Mouse (Mus musculus) intestine, postnatal 0 days (tissue): Measurements from ENCODE around the gene Ick. TPM values are rescaled to one million over a fixed set of nuclear protein-coding genes. Genes with fewer than 3 reads are reported as not detected.

Source experiments
- ATAC-seq: fragments of 200-750 bp; cut with Nextera tagmentation; 2 replicates; pipeline ENCODE4 v1.8.0; 2017; ENCODE audit warnings: mild to moderate bottlenecking, moderate TSS enrichment, moderate library complexity
- H3K27ac ChIP-seq: fragments of 300-500 bp; sonication (generic); 2 replicates; pipeline ENCODE4 v1.5.1; 2014; ENCODE audit warnings: mild to moderate bottlenecking, low read depth, low read length, moderate library complexity
- H3K27me3 ChIP-seq: fragments of 300-500 bp; sonication (generic); replicated peaks from 2 replicates; pipeline ENCODE4 v1.6.1; 2014; ENCODE audit warnings: low read length, mixed read lengths; ENCODE audit not compliant: control insufficient read depth, insufficient read depth
- H3K36me3 ChIP-seq: fragments of 300-500 bp; sonication (generic); 2 replicates; pipeline ENCODE4 v1.6.1; 2014; ENCODE audit warnings: mild to moderate bottlenecking, moderate library complexity; ENCODE audit not compliant: control insufficient read depth, insufficient read depth
- H3K4me1 ChIP-seq: fragments of 300-500 bp; sonication (generic); replicated peaks from 2 replicates; pipeline ENCODE4 v1.6.1; 2014; ENCODE audit warnings: antibody characterized with exemption, low read length, mixed read lengths; ENCODE audit not compliant: control insufficient read depth, insufficient read depth
- H3K4me2 ChIP-seq: fragments of 300-500 bp; sonication (generic); replicated peaks from 2 replicates; pipeline ENCODE4 v1.6.1; 2014; ENCODE audit warnings: low read depth, mild to moderate bottlenecking, moderate library complexity
- H3K4me3 ChIP-seq: fragments of 300-500 bp; sonication (generic); 2 replicates; pipeline ENCODE4 v1.5.1; 2014; ENCODE audit warnings: low read depth, low read length
- H3K9ac ChIP-seq: fragments of 300-500 bp; sonication (generic); 2 replicates; pipeline ENCODE4 v1.6.1; 2014; ENCODE audit warnings: mild to moderate bottlenecking, low read depth, low read length
- H3K9me3 ChIP-seq: fragments of 300-500 bp; sonication (generic); 2 replicates; pipeline ENCODE4 v1.6.1; 2016; ENCODE audit warnings: mixed run types; ENCODE audit not compliant: control insufficient read depth
- CTCF ChIP-seq: sonication (generic); IDR thresholded peaks from 2 replicates; pipeline ENCODE4 v1.5.1; 2016; ENCODE audit warnings: low read depth, mild to moderate bottlenecking, control low read depth, antibody characterized with exemption, moderate library complexity
- WGBS: fragments of 180-500 bp; shearing (Covaris S2); extraction: QIAGEN DNeasy Blood & Tissue Kit; methylation state at CpG from one replicate; pipeline ENCODE4 v1.1.7; 2014; 5-methylcytosine and 5-hydroxymethylcytosine counted together
- polyA plus RNA-seq: library from polyadenylated mRNA; unstranded; fragments of >200 nt; fragmentation: Nextera tagmentation; extraction: Ambion mirVana; gene quantifications from 2 replicates; pipeline ENCODE4 v1.2.1, GENCODE M21; 2015

Gene Ick
- polyA plus RNA-seq, 1 experiment from 2014 or later = 27.3 TPM

GRCm38 (mm10) chr9:78107582-78107911 lies 1.4 kb upstream of the Ick start:
- Histone ChIP-seq H3K9me3 (no peaks in the 10 kb centered on the region), H3K27me3 (no peaks in the 10 kb centered on the region), H3K4me1 (0 out of 2 replicates have a peak, but pooled peaks cover 3% of the 10 kb centered on the region), H3K36me3 (peaks cover 2% of the 10 kb centered on the region; the same call in 1 of the 2 replicates), H3K4me2 (peak overlapping the region; percentile 88), H3K4me3 (peak overlapping the region; percentile 96), H3K27ac (peak overlapping the region; percentile 97), H3K9ac (peak overlapping the region; percentile 95)
- TF ChIP-seq CTCF = no peak
- WGBS = 14% methylated on average over 6 of the region's 6 CpGs
- no peak for ATAC-seq

DNA sequence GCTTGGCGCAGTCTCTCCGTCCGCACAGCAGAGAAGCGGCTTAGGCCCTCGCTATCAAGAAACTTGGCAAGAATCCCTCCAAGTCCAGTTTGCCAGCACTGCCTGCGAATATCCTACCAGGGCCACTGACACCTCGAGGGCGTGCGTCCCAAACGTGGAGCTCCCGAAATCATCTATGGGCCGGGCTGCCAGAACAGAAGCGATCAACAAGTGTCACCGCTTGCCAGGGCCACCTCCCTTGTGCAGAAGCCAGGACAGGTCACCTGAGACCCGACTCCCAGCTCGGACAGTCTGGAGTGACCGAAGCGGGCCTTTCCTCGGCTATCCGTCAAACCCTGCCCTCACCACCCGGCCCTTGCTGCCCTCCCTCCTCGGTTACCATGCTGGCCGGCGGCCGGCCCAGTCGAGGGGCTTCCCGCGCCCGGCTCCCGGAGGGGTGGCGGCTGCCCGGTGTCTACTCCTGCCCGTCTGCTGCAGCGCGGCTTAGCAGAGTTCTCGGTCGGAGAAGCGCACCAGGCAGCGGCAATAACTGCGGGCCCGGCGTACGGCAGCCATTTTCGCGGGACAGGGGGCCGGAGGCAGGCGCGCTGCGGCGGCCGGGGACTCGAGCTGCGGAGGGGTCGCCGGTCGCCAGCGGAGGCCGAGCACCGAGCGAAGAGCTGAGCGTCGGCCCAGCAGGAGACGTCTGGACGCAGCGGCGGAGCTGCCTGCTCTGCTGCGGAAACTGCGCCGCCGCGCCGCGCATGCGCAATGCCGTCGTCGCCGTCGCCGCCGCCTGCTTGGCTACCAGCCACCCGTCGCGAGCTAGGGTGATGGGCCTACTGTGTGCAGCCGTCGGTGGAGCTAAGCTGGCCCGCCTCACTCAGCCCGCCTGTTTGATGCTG lies 838 bp upstream of the Ick start:
- no peaks in the 10 kb centered on the region for H3K9me3 ChIP-seq
- TF ChIP-seq CTCF = no peak
- peak overlapping the region; percentile 88 for H3K4me2 ChIP-seq
- H3K36me3 ChIP-seq = no peaks in the 10 kb centered on the region; the same call in 1 of the 2 replicates
- H3K27me3 ChIP-seq = no peaks in the 10 kb centered on the region
- peak overlapping the region; percentile 96 for H3K4me3 ChIP-seq
- peak overlapping the region; percentile 97 for H3K27ac ChIP-seq
- H3K4me1 ChIP-seq = 0 out of 2 replicates have a peak, but pooled peaks cover 3% of the 10 kb centered on the region
- peak; percentile 75 for ATAC-seq
- under 1% methylated on average over 83 of the region's 88 CpGs for WGBS
- H3K9ac ChIP-seq = peak overlapping the region; percentile 95

GRCm38 (mm10) chr9:78109656-78110055 lies 664 bp downstream of the Ick start:
- TF ChIP-seq CTCF = peak; percentile 59
- 44% methylated on average over 5 of the region's 5 CpGs for WGBS
- H3K4me2 ChIP-seq = peak overlapping the region; percentile 88
- no peak overlapping the region for H3K9ac ChIP-seq
- H3K4me3 ChIP-seq = peak overlapping the region; percentile 96
- no peaks in the 10 kb centered on the region; the same call in 1 of the 2 replicates for H3K36me3 ChIP-seq
- no peak overlapping the region for H3K27ac ChIP-seq
- no peaks in the 10 kb centered on the region for H3K27me3 ChIP-seq
- no peak for ATAC-seq
- H3K9me3 ChIP-seq = no peaks in the 10 kb centered on the region
- H3K4me1 ChIP-seq = 0 out of 2 replicates have a peak, but pooled peaks cover 3% of the 10 kb centered on the region

- H3K27ac ChIP-seq = no peak overlapping the region
- ATAC-seq = no peak
- no peak overlapping the region for H3K4me3 ChIP-seq
- no peaks in the 10 kb centered on the region for H3K9me3 ChIP-seq
- H3K4me2 ChIP-seq = no peak overlapping the region
- 57% methylated on average over 2 of the region's 2 CpGs for WGBS
- no peaks in the 10 kb centered on the region for H3K27me3 ChIP-seq
- H3K9ac ChIP-seq = no peak overlapping the region
- no peaks in the 10 kb centered on the region for H3K36me3 ChIP-seq
- H3K4me1 ChIP-seq = 0 out of 2 replicates have a peak, but pooled peaks cover 3% of the 10 kb centered on the region
- no peak for TF ChIP-seq CTCF
Observed at GRCm38 (mm10) chr9:78111456-78111855, 2.5 kb downstream of the Ick start.

DNA sequence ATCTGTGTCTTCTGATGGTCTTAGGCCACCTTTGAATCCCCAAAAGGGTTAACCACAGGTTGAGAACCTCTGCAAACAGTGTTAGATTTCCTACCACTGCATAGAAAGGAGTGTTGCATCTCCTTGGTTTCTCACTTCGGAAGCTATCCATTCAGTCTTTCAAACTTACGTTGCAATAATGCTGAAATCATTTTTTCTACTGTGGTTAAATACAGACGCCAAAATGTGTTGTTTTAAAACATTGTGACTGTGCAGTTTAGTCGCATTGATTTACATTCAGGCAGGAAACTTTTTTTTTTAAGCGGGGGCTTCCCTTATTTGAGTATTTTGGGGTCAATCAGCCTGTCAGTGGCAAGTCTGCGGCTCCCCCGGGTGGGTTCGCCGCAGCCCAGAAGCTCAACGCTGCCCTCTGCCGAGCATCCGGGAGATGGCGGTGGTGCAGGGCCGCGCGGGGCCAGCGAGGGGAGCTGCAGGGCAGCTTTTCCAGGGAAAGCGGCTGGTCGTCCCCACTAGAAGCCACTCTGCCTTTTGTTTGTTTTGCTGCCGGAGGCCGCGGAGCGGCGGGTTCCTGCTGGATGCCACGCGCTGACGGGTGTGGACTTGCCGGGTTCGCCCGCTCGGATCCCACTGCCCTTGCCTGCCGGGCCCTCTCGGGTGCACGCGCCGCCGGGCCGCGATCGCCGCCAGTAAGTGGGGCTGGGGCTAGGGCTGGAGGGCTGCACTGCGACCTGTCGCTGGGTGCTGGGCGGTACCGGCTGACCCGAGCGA lies 4.0 kb downstream of the Ick start:
- ATAC-seq = peak; percentile 52
- peak; percentile 99 for TF ChIP-seq CTCF
- Histone ChIP-seq H3K27me3 (no peaks in the 10 kb centered on the region), H3K9me3 (no peaks in the 10 kb centered on the region), H3K27ac (peak overlapping the region; percentile 94), H3K36me3 (no peaks in the 10 kb centered on the region), H3K4me1 (0 out of 2 replicates have a peak, but pooled peaks cover 3% of the 10 kb centered on the region), H3K9ac (peak overlapping the region; percentile 89), H3K4me3 (peak overlapping the region; percentile 94), H3K4me2 (peak overlapping the region; percentile 80)
- 2% methylated on average over 47 of the region's 47 CpGs for WGBS

DNA sequence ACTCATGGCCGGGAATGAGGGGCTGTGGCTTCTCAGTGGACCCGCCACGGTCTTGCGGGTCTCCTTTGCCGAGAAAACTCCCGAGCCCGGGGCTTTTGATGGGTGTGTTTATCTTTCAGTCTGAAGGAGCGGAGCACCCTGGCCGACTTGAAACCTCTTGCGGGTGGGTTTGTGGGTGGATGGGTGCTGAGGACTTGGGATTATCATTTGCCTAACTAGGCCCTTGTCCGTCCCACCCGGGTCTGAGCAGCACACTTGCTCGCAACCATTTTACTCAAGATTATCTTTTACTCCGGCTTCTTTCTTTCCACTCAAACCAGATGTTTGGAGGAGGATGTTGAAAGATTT lies 4.5 kb downstream of the Ick start:
- TF ChIP-seq CTCF = no peak
- WGBS = under 1% methylated on average over 14 of the region's 14 CpGs
- ATAC-seq = no peak

More for the DNA sequence above, 4.5 kb downstream of the Ick start:
- H3K4me2 ChIP-seq = peak overlapping the region; percentile 80
- H3K36me3 ChIP-seq = no peaks in the 10 kb centered on the region
- no peaks in the 10 kb centered on the region for H3K27me3 ChIP-seq
- H3K27ac ChIP-seq = peak overlapping the region; percentile 94
- peak overlapping the region; percentile 89 for H3K9ac ChIP-seq
- no peaks in the 10 kb centered on the region for H3K9me3 ChIP-seq
- 0 out of 2 replicates have a peak, but pooled peaks cover 3% of the 10 kb centered on the region for H3K4me1 ChIP-seq
- H3K4me3 ChIP-seq = peak overlapping the region; percentile 94
